ENCODE assay signal across 26 mouse cellular contexts in genomic region chr3:75630988-75631615, GRCm38 (mm10).
DNase-seq lines count a peak whose midpoint lies in the region; ATAC-seq and TF ChIP-seq lines count a peak whose summit lies in the region.
"Had no signal": no experiment of that assay in that cellular context is flagged by ENCODE, and none has a peak within 500 bp of the region (broad histone marks: within the 10 kb centered on the region; RNA-seq: fewer than 3 reads in every experiment).

No protein-coding gene starts in this region.

- no peaks in the 10 kb centered on the region for H3K9me3 ChIP-seq in limb, embryonic 12.5 days
- no peaks in the 10 kb centered on the region for H3K9me3 ChIP-seq in limb, embryonic 10.5 days (replicated peaks)
- no peaks in the 10 kb centered on the region for H3K9me3 ChIP-seq in limb, embryonic 14.5 days (ENCODE audit: control insufficient read depth, low read length)
- no peaks in the 10 kb centered on the region for H3K9me3 ChIP-seq in lung, postnatal 0 days (ENCODE audit: low read length)
- H3K9me3 ChIP-seq: heart, embryonic 12.5 days; liver, embryonic 15.5 days had no signal

- no peak overlapping the region for H3K4me2 ChIP-seq in limb, embryonic 12.5 days
- H3K4me2 ChIP-seq in limb, embryonic 14.5 days (replicated peaks; ENCODE audit: low read depth, low read length, severe bottlenecking) = no peak overlapping the region
- H3K4me2 ChIP-seq in lung, postnatal 0 days (replicated peaks; ENCODE audit: low read depth, low read length) = no peak overlapping the region
- H3K4me2 ChIP-seq: heart, embryonic 12.5 days; hindbrain, embryonic 14.5 days; liver, embryonic 15.5 days had no signal

- no peaks in the 10 kb centered on the region for H3K27me3 ChIP-seq in limb, embryonic 12.5 days
- no peaks in the 10 kb centered on the region for H3K27me3 ChIP-seq in limb, embryonic 10.5 days (ENCODE audit: low read depth, poor library complexity, severe bottlenecking)
- no peaks in the 10 kb centered on the region for H3K27me3 ChIP-seq in limb, embryonic 14.5 days (ENCODE audit: control insufficient read depth, insufficient read depth, low read length)
- H3K27me3 ChIP-seq in lung, postnatal 0 days (replicated peaks; ENCODE audit: insufficient read depth, low read length) = no peaks in the 10 kb centered on the region
- H3K27me3 ChIP-seq in splenic B cell, adult 2 months (ENCODE audit: control insufficient read depth, insufficient read depth, low read length, poor library complexity, severe bottlenecking) = no peaks in the 10 kb centered on the region
- H3K27me3 ChIP-seq: heart, embryonic 12.5 days; liver, embryonic 15.5 days had no signal

- no peak for TF ChIP-seq EP300 in lung, postnatal 0 days (IDR thresholded peaks at IDR 0.05)

- H3K9ac ChIP-seq in limb, embryonic 12.5 days (replicated peaks) = no peak overlapping the region
- no peak overlapping the region for H3K9ac ChIP-seq in limb, embryonic 14.5 days (ENCODE audit: low read depth, low read length, severe bottlenecking)
- no peak overlapping the region for H3K9ac ChIP-seq in lung, postnatal 0 days (replicated peaks; ENCODE audit: low read depth)
- H3K9ac ChIP-seq: heart, embryonic 12.5 days; hindbrain, embryonic 14.5 days; liver, embryonic 15.5 days had no signal

- no peak for ATAC-seq in limb, embryonic 12.5 days (ENCODE audit: insufficient number of reproducible peaks, insufficient read depth, low FRiP score, low TSS enrichment, low read depth)
- ATAC-seq in limb, embryonic 14.5 days (ENCODE audit: low FRiP score, low read depth) = no peak
- peak; percentile 58; the same call in 1 of the 2 replicates for ATAC-seq in lung, postnatal 0 days
- ATAC-seq: forebrain, embryonic 14.5 days; intestine, postnatal 0 days had no signal

- no peak for TF ChIP-seq POLR2A in limb, embryonic 14.5 days (IDR thresholded peaks at IDR 0.05; ENCODE audit: borderline replicate concordance, extremely low read depth, insufficient read depth, insufficient read length)

- no peak for TF ChIP-seq CTCF in lung, postnatal 0 days (IDR thresholded peaks at IDR 0.05)

- no peak overlapping the region for H3K4me3 ChIP-seq in limb, embryonic 12.5 days (replicated peaks)
- no peak overlapping the region for H3K4me3 ChIP-seq in limb, embryonic 10.5 days
- no peak overlapping the region for H3K4me3 ChIP-seq in limb, embryonic 14.5 days (replicated peaks; ENCODE audit: low read length)
- H3K4me3 ChIP-seq in lung, postnatal 0 days (ENCODE audit: low read depth, low read length) = no peak overlapping the region
- H3K4me3 ChIP-seq: gastrocnemius, adult 2 months; heart, embryonic 12.5 days; liver, embryonic 15.5 days had no signal

- H3K36me3 ChIP-seq in limb, embryonic 12.5 days = no peaks in the 10 kb centered on the region
- no peaks in the 10 kb centered on the region for H3K36me3 ChIP-seq in limb, embryonic 10.5 days
- no peaks in the 10 kb centered on the region for H3K36me3 ChIP-seq in limb, embryonic 14.5 days (ENCODE audit: control insufficient read depth, insufficient read depth, low read length)
- H3K36me3 ChIP-seq in lung, postnatal 0 days (ENCODE audit: insufficient read depth, low read length) = no peaks in the 10 kb centered on the region
- no peaks in the 10 kb centered on the region for H3K36me3 ChIP-seq in splenic B cell, adult 2 months (ENCODE audit: control insufficient read depth, insufficient read depth, low read length, poor library complexity, severe bottlenecking)
- H3K36me3 ChIP-seq: heart, embryonic 12.5 days; liver, embryonic 15.5 days had no signal

- WGBS in limb, embryonic 12.5 days = 59% methylated on average over 4 of the region's 4 CpGs
- 86% methylated on average over 4 of the region's 4 CpGs for WGBS in limb, embryonic 10.5 days
- 45% methylated on average over 4 of the region's 4 CpGs for WGBS in limb, embryonic 14.5 days
- 39% methylated on average over 4 of the region's 4 CpGs for WGBS in lung, postnatal 0 days

- peaks cover 21% of the 10 kb centered on the region for H3K4me1 ChIP-seq in limb, embryonic 12.5 days (replicated peaks)
- peaks cover 28% of the 10 kb centered on the region for H3K4me1 ChIP-seq in limb, embryonic 10.5 days
- peaks cover 10% of the 10 kb centered on the region; the same call in 1 of the 2 replicates for H3K4me1 ChIP-seq in limb, embryonic 14.5 days (ENCODE audit: control insufficient read depth, insufficient read depth, low read length)
- no peaks in the 10 kb centered on the region for H3K4me1 ChIP-seq in lung, postnatal 0 days (ENCODE audit: insufficient read depth, low read depth, low read length)
- H3K4me1 ChIP-seq: heart, embryonic 12.5 days; liver, embryonic 15.5 days had no signal

- H3K27ac ChIP-seq in limb, embryonic 12.5 days = peak overlapping the region; percentile 60; the same call in 1 of the 2 replicates
- H3K27ac ChIP-seq in limb, embryonic 10.5 days = no peak overlapping the region
- no peak overlapping the region for H3K27ac ChIP-seq in limb, embryonic 14.5 days (replicated peaks; ENCODE audit: low read depth, low read length)
- H3K27ac ChIP-seq in lung, postnatal 0 days (ENCODE audit: low read length) = no peak overlapping the region
- H3K27ac ChIP-seq: gastrocnemius, adult 2 months; hindbrain, embryonic 14.5 days; liver, embryonic 15.5 days had no signal

- DNase-seq in limb, embryonic 10.5 days (ENCODE audit: low spot score) = no peak
- DNase-seq in limb, embryonic 14.5 days (ENCODE audit: low spot score) = peak; percentile 8
- peak; percentile 29 for DNase-seq in lung, postnatal 0 days (ENCODE audit: low spot score)
- peak; percentile 30 for DNase-seq in splenic B cell, adult 2 months (ENCODE audit: low read depth, low spot score)
- DNase-seq in cerebellum, postnatal 14 days = no peak
- no peak for DNase-seq in right cerebral cortex, postnatal 14 days
- DNase-seq in urinary bladder, postnatal 4 days (ENCODE audit: low spot score in 2 of 2) = no peak
- DNase-seq: adrenal gland, adult 2 months; adrenal gland, postnatal 36 days; cerebellum, adult 11 months; cerebellum, postnatal 10 days; gastrocnemius, adult 2 months; gastrocnemius, postnatal 36 days; kidney, adult 9 months; kidney, postnatal 14 days; midbrain, embryonic 14.5 days; retina, postnatal 1 day; right cerebral cortex, postnatal 25 days; thymus, adult 18-20 months; thymus, postnatal 36 days had no signal

Comparison
In these comparisons a context has a peak if more than half of its experiments do, and no peak if none do; other contexts are left out.
1. DNase-seq: peak in limb, embryonic 14.5 days (single experiment), lung, postnatal 0 days (single experiment) and splenic B cell, adult 2 months (single experiment); none in limb, embryonic 10.5 days (single experiment), cerebellum, postnatal 14 days (0 of 2), right cerebral cortex, postnatal 14 days (single experiment) and urinary bladder, postnatal 4 days (0 of 2).